Mouse (Mus musculus): ENCODE results near the gene Pip4k2c. TPM values are rescaled to one million over a fixed set of nuclear protein-coding genes. Genes with fewer than 3 reads are reported as not detected.

Gene Pip4k2c
- polyA plus RNA-seq, 1 experiment from 2014 or later: 30.8 TPM

DNA sequence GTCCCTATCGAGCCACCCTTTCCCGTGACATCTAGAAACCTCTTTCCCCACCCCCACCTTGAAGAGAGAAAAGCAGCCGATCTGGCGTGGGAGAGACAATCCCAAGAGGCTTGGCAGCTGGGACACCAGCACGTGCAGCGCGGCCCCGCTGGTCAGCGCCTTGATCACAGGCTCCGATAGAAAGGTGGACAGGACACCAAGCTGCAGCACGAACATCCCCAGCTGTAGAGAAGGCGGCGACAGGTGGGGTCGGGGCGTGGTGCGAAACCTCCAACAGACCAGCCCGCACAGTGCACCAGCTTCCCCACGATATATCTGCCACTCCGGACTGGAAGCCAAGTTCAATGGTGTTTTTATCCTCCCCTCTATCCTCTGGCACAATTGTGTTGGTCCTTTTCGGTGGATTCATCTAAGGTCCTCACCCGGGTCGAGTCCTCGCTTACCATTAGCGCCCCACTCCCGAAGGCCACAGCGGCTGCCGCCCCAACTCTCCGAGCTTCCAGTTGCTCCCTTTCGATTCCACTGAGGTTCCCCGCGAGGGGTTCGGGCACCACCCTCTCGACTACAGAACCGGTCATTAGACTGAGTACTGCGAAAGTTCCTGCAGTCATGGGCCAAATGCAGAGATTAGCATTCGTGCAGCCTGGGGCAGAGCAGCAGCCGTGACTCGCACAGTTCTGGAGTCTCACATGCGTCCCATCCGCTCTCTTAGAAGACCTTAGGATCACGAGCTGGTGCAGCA is 32.9 kb downstream of the Pip4k2c start:
- Histone ChIP-seq H3K4me1 (replicated peaks; ENCODE audit: control insufficient read depth, insufficient read depth, low read length) (peaks cover 12% of the 10 kb centered on the region), H3K27ac (ENCODE audit: low read length) (no peak overlapping the region), H3K36me3 (ENCODE audit: control insufficient read depth, insufficient read depth, low read length) (no peaks in the 10 kb centered on the region), H3K4me2 (ENCODE audit: low read depth, low read length) (peak overlapping the region; percentile 60), H3K27me3 (ENCODE audit: control insufficient read depth, insufficient read depth, low read depth, low read length) (peaks cover 53% of the 10 kb centered on the region), H3K9ac (ENCODE audit: low read length) (no peak overlapping the region; the same call in 1 of the 2 replicates), H3K4me3 (ENCODE audit: low read length) (peak overlapping the region; percentile 41), H3K9me3 (ENCODE audit: control insufficient read depth, low read length) (no peaks in the 10 kb centered on the region)
- 7% methylated on average over 41 of the region's 41 CpGs for WGBS
- no peak for ATAC-seq (ENCODE audit: low read depth)

DNA sequence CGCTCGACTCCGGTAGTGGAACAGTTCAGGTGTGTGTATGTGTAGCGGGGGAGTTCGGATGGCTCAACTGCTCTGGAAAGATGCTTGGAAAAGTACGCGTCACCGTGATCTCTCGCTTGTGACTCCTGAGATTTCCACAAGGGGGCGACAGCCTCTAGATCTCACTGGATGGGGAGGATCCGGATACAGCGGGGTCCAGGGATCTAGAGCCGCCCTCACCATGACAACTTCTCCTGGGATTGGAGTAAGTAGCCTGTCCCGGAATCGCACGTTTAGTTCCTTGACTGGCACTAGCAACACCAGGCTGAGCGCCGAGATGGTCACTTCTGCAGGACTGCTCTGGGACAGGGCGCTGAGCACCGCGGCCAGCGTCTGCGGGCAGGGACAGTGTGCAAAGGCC is 33.7 kb downstream of the Pip4k2c start:
- H3K9me3 ChIP-seq (ENCODE audit: control insufficient read depth, low read length): no peaks in the 10 kb centered on the region
- no peak overlapping the region; the same call in 1 of the 2 replicates for H3K9ac ChIP-seq (ENCODE audit: low read length)
- no peaks in the 10 kb centered on the region for H3K36me3 ChIP-seq (ENCODE audit: control insufficient read depth, insufficient read depth, low read length)
- WGBS: 3% methylated on average over 23 of the region's 23 CpGs
- H3K4me3 ChIP-seq (ENCODE audit: low read length): peak overlapping the region; percentile 41
- no peak overlapping the region for H3K27ac ChIP-seq (ENCODE audit: low read length)
- H3K4me2 ChIP-seq (ENCODE audit: low read depth, low read length): peak overlapping the region; percentile 60
- peak; percentile 57 for ATAC-seq (ENCODE audit: low read depth)
- H3K4me1 ChIP-seq (replicated peaks; ENCODE audit: control insufficient read depth, insufficient read depth, low read length): peaks cover 12% of the 10 kb centered on the region
- peaks cover 53% of the 10 kb centered on the region for H3K27me3 ChIP-seq (ENCODE audit: control insufficient read depth, insufficient read depth, low read depth, low read length)

DNA sequence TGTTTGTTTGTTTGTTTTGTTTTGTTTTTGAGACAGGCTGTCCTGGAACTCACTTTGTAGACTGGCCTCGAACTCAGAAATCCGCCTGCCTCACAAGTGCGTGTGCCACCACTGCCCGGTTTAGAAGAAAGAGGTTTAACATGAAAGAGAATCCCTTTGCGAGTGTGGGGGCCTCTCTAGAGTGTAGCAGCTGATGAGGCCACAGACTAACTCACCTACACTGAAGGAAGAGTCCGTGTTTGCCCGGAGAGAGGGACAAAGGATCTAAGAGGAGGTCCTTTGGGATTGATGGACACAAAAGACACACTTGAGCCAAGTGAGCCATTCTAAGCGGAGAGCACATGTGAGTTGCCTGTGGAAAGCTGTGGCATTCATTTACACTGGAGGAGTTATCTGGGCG is 34.1 kb downstream of the Pip4k2c start:
- H3K27ac ChIP-seq (ENCODE audit: low read length): no peak overlapping the region
- WGBS: 15% methylated on average over 9 of the region's 9 CpGs
- no peak for ATAC-seq (ENCODE audit: low read depth)
- no peaks in the 10 kb centered on the region for H3K9me3 ChIP-seq (ENCODE audit: control insufficient read depth, low read length)
- peaks cover 12% of the 10 kb centered on the region for H3K4me1 ChIP-seq (replicated peaks; ENCODE audit: control insufficient read depth, insufficient read depth, low read length)
- no peak overlapping the region for H3K4me2 ChIP-seq (ENCODE audit: low read depth, low read length)
- peaks cover 53% of the 10 kb centered on the region for H3K27me3 ChIP-seq (ENCODE audit: control insufficient read depth, insufficient read depth, low read depth, low read length)
- no peak overlapping the region for H3K9ac ChIP-seq (ENCODE audit: low read length)
- H3K36me3 ChIP-seq (ENCODE audit: control insufficient read depth, insufficient read depth, low read length): no peaks in the 10 kb centered on the region
- H3K4me3 ChIP-seq (ENCODE audit: low read length): no peak overlapping the region; the same call in 1 of the 2 replicates

DNA sequence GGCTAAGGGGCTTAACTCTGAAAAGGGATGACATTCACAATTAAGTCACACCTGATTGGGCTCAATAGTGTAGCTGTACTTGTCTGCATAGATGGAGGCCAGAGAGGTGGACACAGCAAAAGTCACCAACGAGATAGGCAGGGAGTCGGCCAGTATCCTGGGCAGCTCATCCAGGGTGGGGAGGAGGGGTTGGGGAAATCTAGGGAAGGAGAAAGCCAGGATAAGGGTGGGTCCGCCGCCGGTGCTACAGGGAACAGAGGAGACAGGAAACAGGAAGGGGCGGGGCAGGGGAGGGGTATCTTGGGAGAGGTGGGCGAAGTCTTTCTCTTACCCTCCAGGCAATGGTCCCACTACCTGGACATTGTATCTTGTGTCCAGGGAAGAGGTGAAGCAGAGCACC is 34.6 kb downstream of the Pip4k2c start:
- Histone ChIP-seq H3K4me2 (ENCODE audit: low read depth, low read length) (no peak overlapping the region), H3K9me3 (ENCODE audit: control insufficient read depth, low read length) (no peaks in the 10 kb centered on the region), H3K4me3 (ENCODE audit: low read length) (no peak overlapping the region), H3K36me3 (ENCODE audit: control insufficient read depth, insufficient read depth, low read length) (no peaks in the 10 kb centered on the region), H3K4me1 (replicated peaks; ENCODE audit: control insufficient read depth, insufficient read depth, low read length) (peaks cover 12% of the 10 kb centered on the region), H3K9ac (ENCODE audit: low read length) (no peak overlapping the region), H3K27me3 (ENCODE audit: control insufficient read depth, insufficient read depth, low read depth, low read length) (peaks cover 55% of the 10 kb centered on the region), H3K27ac (ENCODE audit: low read length) (no peak overlapping the region)
- ATAC-seq (ENCODE audit: low read depth): no peak
- WGBS: 8% methylated on average over 7 of the region's 7 CpGs

DNA sequence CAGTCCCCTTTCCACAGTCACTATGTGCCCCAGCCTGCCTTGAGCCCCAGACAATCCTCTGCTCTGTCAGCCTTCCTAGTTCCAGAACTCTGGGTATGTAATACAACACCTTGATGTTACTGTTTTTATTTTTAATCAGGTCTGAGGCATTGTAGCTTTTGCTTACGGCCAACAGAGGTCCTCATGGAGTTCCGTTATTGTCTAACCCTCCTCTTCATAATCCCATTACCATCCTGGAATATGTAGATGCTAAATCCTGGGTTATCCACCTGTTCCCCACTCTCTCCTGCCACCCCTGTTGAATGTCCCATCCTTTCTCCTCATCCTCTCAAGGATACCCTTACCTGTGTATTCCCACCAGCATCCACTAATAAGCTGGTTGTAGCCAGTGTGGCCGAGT is 35.2 kb downstream of the Pip4k2c start:
- WGBS: 32% methylated on average over 3 of the region's 3 CpGs
- ATAC-seq (ENCODE audit: low read depth): no peak
- Histone ChIP-seq H3K9ac (ENCODE audit: low read length) (no peak overlapping the region), H3K27me3 (ENCODE audit: control insufficient read depth, insufficient read depth, low read depth, low read length) (peaks cover 55% of the 10 kb centered on the region), H3K4me3 (ENCODE audit: low read length) (no peak overlapping the region), H3K9me3 (ENCODE audit: control insufficient read depth, low read length) (no peaks in the 10 kb centered on the region), H3K36me3 (ENCODE audit: control insufficient read depth, insufficient read depth, low read length) (no peaks in the 10 kb centered on the region), H3K4me2 (ENCODE audit: low read depth, low read length) (no peak overlapping the region), H3K4me1 (replicated peaks; ENCODE audit: control insufficient read depth, insufficient read depth, low read length) (peaks cover 12% of the 10 kb centered on the region), H3K27ac (ENCODE audit: low read length) (no peak overlapping the region)

DNA sequence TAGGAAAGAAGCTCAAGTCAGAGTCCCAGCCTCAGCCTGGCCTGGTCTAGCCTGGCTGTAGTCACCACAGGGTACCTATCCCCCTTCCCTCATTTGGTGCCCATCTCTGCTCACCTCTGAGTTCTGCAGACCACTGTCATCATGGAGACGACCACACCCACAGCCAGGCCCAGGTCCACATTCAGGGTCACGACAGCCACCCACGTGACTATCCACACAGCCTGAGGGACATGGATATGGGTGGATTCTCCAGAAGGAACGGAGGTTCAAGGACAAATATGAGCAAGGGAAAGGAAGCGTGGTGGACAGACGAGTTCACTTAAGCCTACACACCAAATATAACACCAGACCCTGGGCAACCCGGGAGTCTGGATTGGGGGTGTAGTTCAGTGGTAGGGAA is 37.2 kb downstream of the Pip4k2c start:
- 78% methylated on average over 7 of the region's 7 CpGs for WGBS
- no peak for ATAC-seq (ENCODE audit: low read depth)

DNA sequence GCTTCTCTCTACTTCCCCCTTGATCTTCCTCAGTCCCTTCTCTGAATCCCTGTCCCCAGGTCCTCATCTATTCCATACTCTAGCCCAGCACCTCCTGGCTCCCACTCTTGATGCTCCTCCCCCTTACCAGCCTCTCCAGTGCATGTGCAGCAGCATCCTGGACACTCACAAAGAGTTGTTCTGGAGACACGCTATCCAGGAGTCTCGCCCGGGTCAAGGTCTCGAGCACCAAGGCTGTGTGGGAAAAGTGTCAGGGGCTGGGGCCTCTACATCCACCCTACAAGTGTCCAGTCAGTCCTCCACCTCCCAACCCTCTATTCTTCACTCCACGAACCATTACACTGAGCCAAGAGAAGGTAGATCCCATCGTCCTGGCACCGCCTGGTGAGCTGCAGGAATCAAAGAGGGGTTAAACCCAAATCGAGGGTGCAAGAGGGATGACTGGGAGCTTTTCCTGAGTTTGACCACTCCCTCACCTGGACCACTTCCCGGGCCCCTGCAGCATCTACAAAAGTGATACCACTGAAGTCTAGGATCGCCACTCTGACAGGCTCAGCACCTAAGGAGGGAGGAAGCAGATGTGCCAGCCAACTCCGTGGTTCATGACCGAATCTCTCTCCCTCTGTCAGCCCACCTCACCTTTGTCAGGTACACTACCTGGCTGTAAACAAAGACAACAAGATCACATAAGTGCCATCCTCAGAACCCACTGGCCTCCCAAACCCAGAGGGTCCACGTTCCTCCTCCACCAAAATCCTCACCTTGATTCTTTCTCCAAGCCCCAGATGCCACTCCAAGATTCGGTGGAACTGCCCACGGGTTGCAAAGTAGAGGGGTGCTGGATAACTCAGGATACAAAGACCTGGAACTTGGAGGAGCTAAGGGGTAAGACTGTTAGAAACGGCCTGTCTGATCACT is 38.0 kb downstream of the Pip4k2c start:
- H3K27ac ChIP-seq (ENCODE audit: low read length): no peak overlapping the region
- peaks cover 16% of the 10 kb centered on the region for H3K4me1 ChIP-seq (replicated peaks; ENCODE audit: control insufficient read depth, insufficient read depth, low read length)
- no peak overlapping the region for H3K4me2 ChIP-seq (ENCODE audit: low read depth, low read length)
- no peak overlapping the region for H3K4me3 ChIP-seq (ENCODE audit: low read length)
- no peaks in the 10 kb centered on the region for H3K36me3 ChIP-seq (ENCODE audit: control insufficient read depth, insufficient read depth, low read length)
- H3K27me3 ChIP-seq (ENCODE audit: control insufficient read depth, insufficient read depth, low read depth, low read length): peaks cover 48% of the 10 kb centered on the region
- H3K9me3 ChIP-seq (ENCODE audit: control insufficient read depth, low read length): no peaks in the 10 kb centered on the region
- WGBS: 81% methylated on average over 16 of the region's 16 CpGs
- no peak overlapping the region for H3K9ac ChIP-seq (ENCODE audit: low read length)
- ATAC-seq (ENCODE audit: low read depth): no peak

More for the DNA sequence above, 37.2 kb downstream of the Pip4k2c start:
- no peak overlapping the region for H3K9ac ChIP-seq (ENCODE audit: low read length)
- no peak overlapping the region for H3K27ac ChIP-seq (ENCODE audit: low read length)
- no peaks in the 10 kb centered on the region for H3K36me3 ChIP-seq (ENCODE audit: control insufficient read depth, insufficient read depth, low read length)
- no peak overlapping the region for H3K4me2 ChIP-seq (ENCODE audit: low read depth, low read length)
- peaks cover 18% of the 10 kb centered on the region for H3K4me1 ChIP-seq (replicated peaks; ENCODE audit: control insufficient read depth, insufficient read depth, low read length)
- H3K9me3 ChIP-seq (ENCODE audit: control insufficient read depth, low read length): no peaks in the 10 kb centered on the region
- no peak overlapping the region for H3K4me3 ChIP-seq (ENCODE audit: low read length)
- peaks cover 52% of the 10 kb centered on the region for H3K27me3 ChIP-seq (ENCODE audit: control insufficient read depth, insufficient read depth, low read depth, low read length)

DNA sequence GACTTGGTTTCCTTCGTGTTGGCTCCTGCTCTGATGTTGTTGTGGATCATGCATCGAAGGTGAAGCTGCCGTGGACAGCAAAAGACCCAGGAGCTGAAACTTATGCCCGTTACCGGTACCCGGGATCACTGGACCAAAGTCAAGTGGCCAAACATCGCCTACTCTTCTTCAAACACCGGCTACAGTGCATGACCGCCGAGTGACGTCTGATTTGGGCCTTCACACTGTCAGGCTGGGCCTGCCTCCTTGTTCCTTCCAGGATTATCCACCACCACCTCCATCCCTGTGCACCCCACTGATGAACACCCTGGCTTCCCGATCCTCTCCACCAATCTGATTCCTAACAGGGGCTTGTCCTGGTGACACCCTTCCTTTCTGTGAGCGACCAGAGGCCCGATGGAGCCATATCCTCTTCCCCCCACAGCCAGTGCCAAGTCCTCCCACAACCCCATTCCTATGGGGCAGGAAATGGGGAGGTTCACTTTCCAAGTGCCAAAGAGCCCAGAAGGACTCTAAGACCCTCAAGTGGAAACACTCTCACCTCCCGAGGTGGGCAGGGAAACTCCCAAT is 39.7 kb downstream of the Pip4k2c start:
- Histone ChIP-seq H3K27ac (ENCODE audit: low read length) (no peak overlapping the region), H3K27me3 (ENCODE audit: control insufficient read depth, insufficient read depth, low read depth, low read length) (peaks cover 49% of the 10 kb centered on the region), H3K9me3 (ENCODE audit: control insufficient read depth, low read length) (no peaks in the 10 kb centered on the region), H3K4me3 (ENCODE audit: low read length) (no peak overlapping the region), H3K36me3 (ENCODE audit: control insufficient read depth, insufficient read depth, low read length) (no peaks in the 10 kb centered on the region), H3K4me1 (replicated peaks; ENCODE audit: control insufficient read depth, insufficient read depth, low read length) (peaks cover 10% of the 10 kb centered on the region), H3K4me2 (ENCODE audit: low read depth, low read length) (no peak overlapping the region), H3K9ac (ENCODE audit: low read length) (no peak overlapping the region)
- whole genome bisulfite sequencing: 81% methylated on average over 15 of the region's 15 CpGs
- ATAC-seq (ENCODE audit: low read depth): no peak

DNA sequence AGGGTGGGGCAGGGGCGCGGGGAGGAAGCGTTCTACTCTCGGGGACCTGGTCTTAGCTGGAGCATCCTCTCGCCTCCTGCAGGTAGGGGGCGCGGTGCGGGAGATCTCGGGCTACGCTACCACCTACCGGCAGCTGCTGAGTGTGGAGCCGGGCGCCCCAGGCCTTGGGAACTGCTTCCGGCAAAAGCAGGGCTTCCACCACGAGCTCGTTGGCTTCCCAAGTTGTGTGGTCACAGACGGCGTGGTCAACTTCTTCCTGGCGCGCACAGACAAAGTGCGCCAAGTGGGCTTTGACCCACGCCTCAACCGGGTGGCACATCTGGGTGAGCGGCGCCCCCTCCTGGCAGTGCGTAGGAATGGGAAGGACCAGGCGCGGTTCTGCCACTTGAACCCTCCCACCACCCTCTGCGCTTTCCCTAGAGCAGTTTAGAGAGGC is 40.5 kb downstream of the Pip4k2c start:
- Histone ChIP-seq H3K4me2 (ENCODE audit: low read depth, low read length) (peak overlapping the region; percentile 67), H3K9me3 (ENCODE audit: control insufficient read depth, low read length) (no peaks in the 10 kb centered on the region), H3K27ac (ENCODE audit: low read length) (no peak overlapping the region), H3K36me3 (ENCODE audit: control insufficient read depth, insufficient read depth, low read length) (no peaks in the 10 kb centered on the region), H3K4me1 (replicated peaks; ENCODE audit: control insufficient read depth, insufficient read depth, low read length) (peaks cover 17% of the 10 kb centered on the region), H3K27me3 (ENCODE audit: control insufficient read depth, insufficient read depth, low read depth, low read length) (peaks cover 50% of the 10 kb centered on the region), H3K4me3 (ENCODE audit: low read length) (peak overlapping the region; percentile 47), H3K9ac (ENCODE audit: low read length) (peak overlapping the region; percentile 37)
- ATAC-seq (ENCODE audit: low read depth): peak; percentile 78
- WGBS: under 1% methylated on average over 29 of the region's 29 CpGs

Measured in lung, embryonic 16.5 days (tissue).